Mouse (Mus musculus): ENCODE results near the gene Cyp51.

Cyp51 gene

DNA sequence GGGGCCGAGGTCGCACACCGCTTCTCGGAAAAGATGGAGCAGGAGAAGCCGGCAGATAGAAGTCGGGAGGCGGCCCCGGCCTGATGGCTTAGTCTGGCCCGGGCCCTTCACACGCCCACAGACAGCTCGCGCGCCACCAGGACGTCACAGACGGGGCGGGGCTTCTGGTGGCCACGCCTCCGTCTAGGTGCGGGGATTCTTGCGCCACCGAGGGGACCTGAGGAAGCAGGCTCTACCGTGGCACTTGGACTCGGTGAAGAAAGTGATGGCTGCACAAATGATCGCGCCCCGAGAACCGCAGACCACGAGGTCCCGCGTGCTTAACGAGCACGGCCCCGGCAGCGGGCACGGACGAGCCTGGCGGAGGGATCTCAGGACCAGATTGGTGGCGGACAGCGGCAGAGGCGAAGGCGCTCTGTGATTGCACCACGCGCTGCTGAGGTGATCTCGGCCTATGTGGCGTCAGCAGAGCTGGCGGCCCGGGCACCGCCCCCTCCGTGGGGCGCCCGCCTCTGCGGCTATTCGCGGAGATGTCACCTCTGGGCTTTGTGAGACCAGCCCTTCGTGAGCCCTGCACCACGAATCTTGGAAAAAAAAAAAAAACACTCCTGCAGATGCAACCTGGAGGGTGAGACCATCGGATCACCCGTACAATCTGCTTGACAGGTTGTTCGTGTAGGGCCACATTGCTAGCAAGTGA is at the start of gene Cyp51:
Gene Cyp51 (minus strand): TSS at position 406 of the 700 bp plus-strand sequence.
- in situ Hi-C loops (cut with MboI; ENCODE audit: unreplicated experiment in 2 of 2), result loop anchor here (5.0 to 10.0 kb wide), 4 partner anchors 83 to 460 kb away; partner anchors contain the start of gene Mterf1a (in 1 of the 2)

DNA sequence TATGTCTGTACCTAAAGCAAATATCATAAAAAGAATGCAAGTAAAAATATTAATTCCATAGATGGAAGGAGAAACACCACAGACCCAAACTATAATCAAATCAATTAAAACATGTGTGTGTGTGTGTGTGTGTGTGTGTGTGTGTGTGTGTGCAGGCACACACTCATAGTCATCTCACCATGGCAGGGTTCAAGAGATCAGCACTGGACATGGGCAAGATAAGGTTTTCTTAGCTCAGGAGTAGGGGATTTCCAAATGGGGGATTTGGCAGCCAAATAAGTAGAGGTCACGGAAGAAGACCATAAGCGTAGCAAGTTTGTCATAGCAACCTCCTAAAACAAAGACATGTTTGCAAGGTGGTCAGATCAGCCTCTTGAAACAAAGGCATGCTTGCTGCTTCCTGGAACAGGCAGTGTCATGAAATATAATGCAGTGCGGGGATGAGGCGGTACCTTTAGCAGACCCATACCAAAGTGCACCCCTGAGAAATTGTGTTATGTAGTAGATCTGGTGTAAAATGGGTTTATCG is 8.1 kb upstream of the Cyp51 start:
- in situ Hi-C loops (cut with MboI; ENCODE audit: unreplicated experiment in 2 of 2), result no loop called here

DNA sequence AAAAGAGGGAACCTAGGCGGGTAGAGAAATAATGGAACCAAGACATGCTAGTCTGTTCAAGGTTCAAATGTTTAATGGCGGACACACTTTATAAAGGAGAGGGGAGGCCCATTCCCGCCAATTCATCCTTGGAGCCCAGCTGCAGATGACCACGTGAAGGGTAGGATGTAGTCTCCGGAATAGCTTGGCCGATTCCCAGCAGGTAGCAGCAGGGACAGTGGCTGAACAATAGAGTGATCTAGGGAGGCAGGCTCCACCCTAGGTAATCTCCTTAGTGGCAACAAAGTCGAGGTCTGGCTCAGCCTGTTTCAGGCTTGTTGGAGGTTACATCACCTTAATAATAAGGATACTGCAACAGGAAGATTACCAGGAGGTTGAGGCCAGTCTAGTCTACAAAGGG is 2.5 kb upstream of the Cyp51 start:
- in situ Hi-C loops (cut with MboI; ENCODE audit: unreplicated experiment in 2 of 2), result loop anchor here (5.0 to 10.0 kb wide), 2 partner anchors 80 to 462 kb away; no protein-coding TSS in a partner anchor

DNA sequence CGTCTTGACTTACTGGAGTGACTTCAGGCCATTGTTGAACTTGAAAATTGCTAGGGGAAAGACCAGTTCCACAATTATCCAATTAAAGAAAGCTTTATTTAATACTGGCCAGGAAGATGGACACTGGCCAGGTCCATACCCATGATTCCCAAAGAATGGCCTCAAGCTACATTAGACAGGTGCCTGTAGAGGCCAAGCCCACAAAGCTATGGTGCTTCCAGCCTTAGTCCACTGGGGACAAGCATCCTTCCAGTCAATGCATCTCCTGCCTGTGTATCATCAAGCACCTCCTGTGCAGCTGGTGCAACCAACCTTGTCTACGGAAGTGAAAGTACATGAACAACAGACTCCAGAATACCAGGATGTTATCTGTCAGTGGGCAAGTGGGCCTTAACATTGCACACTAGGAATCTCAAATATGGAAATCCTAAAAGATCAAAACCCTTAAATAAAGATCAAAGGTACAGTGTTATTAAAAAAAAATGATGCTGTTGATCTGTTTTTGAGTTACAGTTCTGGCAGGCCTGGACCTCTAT is 1.2 kb upstream of the Cyp51 start:
- in situ Hi-C loops (cut with MboI; ENCODE audit: unreplicated experiment in 2 of 2), result loop anchor here (5.0 to 10.0 kb wide), 2 partner anchors 82 to 461 kb away; no protein-coding TSS in a partner anchor

DNA sequence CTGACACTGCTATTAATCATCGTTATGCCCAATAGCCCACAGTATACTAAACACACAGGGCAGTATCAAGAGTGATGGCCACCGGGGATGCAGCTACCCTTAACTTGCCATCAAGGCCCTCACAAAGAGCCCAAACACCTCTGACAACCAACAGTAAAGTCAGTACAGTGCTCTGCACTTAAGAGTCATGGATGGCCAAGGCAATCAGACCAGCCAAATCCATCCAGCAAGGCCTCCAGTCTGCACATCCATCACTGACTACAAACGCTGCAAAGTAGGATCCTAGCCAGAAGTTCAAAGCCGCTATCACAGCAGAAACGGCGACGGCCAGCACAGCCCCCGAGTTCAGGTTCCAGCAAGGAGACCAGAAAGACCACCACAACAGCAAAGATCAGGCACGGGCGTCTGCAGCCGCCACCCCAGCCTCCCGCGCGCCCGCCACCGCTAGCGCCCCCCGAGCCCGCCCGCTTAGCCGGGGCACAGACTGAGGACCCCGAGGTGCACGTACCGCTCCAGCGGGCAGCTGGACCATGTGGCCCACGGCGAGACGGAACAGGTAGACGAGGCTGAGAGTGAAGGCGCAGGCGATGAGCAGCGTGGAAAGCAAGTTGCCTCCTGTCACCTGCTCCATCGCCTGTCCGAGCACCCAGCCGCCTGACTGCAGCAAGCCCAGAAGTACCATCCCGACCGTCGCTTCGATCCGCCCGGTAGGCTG is 763 bp downstream of the Cyp51 start:
- in situ Hi-C loops (cut with MboI; ENCODE audit: unreplicated experiment in 2 of 2), result loop anchor here (5.0 to 10.0 kb wide), 4 partner anchors 84 to 459 kb away; partner anchors contain the start of gene Mterf1a (in 1 of the 2)

DNA sequence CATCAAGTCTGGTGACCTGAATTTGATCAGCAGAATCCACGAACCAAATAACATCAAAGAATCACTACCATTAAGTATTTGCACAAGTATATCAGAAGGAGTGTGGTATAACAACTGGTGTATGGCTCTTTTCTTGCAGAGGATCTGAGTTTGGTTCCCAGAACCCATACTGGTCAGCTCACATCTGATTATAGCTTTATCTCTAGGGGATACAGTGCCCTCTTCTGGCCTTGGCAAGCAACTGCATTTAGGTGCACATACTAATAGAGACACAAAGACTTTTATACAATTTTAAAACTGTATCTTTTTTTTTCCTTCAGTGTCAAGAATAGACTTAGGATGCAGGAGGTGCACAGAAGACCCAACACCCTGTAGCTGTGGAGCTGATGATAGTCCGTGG is 2.8 kb downstream of the Cyp51 start:
- in situ Hi-C loops (cut with MboI; ENCODE audit: unreplicated experiment in 2 of 2), result loop anchor here (5.0 to 10.0 kb wide), 4 partner anchors 86 to 457 kb away; partner anchors contain the start of gene Mterf1a (in 1 of the 2)

DNA sequence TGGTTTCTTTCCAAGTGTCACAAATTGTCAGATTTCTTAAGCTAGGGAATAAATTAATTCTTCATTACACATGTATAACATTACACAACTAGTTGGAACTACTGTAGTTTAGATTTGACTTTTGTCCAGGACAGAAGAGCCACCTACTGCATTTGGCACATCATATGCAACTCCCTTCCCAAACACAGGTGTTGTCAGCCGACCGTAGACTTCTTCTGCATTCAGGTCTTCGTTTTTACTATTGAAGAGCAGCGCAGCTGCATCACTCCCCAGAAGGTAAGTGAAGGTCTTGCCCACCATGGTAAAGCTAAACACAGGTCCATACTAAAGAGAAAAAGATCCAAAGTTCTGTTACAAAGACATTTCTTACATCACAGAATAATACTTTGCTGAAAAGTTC is 3.5 kb downstream of the Cyp51 start:
- in situ Hi-C loops (cut with MboI; ENCODE audit: unreplicated experiment in 2 of 2), result loop anchor here (5.0 to 10.0 kb wide), 4 partner anchors 86 to 456 kb away; partner anchors contain the start of gene Mterf1a (in 1 of the 2)

DNA sequence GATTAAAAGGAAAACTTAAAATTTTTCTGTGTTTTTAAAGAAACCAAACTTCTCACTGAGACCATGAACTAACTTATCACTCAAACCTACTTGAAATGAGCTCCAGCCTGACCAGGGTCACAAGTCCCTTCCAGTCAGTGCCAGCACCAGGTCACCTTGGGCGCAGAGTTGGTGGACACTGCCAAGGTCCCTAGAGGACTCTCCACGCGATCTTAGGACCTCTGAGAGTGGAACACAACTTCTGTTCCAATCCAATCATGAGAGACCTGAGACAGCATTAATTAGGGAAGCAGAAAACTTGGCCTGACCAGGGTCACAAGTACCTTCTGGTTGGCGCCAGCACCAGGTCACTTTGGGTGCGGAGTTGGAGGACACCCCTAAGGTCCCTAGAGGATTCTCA is 10.1 kb downstream of the Cyp51 start:
- in situ Hi-C loops (cut with MboI; ENCODE audit: unreplicated experiment in 2 of 2), result loop anchor here in 1 of 2 experiments (10.0 kb wide), 1 partner anchor 200 kb away; the partner anchor contains the start of gene Mterf1a

DNA sequence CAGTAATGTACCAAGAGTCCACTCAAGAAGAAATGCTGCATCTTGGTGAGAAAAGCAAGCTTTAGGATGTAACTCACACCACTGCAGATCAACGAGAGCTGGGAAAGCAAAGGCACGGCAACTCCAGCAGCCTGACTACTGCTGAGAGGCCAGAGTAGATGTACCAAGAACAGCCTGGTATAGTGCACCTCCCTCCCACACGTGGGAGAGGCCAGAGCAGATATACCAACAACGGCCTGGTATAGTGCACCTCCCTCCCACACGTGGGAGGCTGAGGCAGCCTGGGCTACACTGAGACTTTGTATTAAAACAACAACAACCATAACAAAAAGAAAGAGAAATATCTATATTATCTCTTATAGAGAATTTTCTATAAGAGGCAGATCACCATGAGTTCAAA is 16.4 kb downstream of the Cyp51 start:
- in situ Hi-C loops (cut with MboI; ENCODE audit: unreplicated experiment in 2 of 2), result no loop called here

DNA sequence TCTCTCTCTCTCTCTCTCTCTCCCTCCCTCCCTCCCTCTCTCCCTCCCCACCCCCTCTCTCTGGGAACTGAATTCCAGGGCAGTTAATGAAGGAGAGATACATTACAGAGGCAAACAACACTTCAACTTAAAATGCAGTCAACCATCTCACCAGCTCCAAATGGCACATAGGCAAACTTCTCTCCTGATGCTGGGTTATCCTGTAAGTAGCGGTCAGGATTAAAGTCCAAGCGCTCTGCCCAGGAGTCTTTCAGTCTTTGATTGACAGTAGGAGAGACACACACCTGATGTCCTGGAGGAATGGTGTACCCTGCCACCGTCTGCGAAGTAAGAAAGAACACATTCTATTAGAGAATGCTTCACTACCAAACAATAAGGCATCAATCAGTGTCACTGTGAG is 18.2 kb downstream of the Cyp51 start:
- in situ Hi-C loops (cut with MboI; ENCODE audit: unreplicated experiment in 2 of 2), result no loop called here

DNA sequence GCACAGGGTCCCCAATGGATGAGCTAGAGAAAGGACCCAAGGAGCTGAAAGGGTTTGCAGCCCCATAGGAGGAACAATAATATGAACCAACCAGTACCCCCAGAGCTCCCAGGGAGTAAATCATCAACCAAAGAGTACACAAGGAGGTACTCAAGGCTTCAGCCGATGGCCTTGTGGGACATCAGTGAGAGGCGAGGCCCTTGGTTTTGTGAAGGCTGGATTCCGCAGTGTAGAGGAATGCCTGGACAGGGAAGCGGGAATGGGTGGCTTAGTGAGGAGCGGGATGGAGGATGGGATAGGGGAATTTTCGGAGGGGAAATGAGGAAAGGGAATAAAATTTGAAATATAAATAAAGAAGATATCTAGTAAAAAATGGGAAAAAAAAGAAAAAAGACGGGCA is 19.6 kb downstream of the Cyp51 start:
- in situ Hi-C loops (cut with MboI; ENCODE audit: unreplicated experiment in 2 of 2), result no loop called here

DNA sequence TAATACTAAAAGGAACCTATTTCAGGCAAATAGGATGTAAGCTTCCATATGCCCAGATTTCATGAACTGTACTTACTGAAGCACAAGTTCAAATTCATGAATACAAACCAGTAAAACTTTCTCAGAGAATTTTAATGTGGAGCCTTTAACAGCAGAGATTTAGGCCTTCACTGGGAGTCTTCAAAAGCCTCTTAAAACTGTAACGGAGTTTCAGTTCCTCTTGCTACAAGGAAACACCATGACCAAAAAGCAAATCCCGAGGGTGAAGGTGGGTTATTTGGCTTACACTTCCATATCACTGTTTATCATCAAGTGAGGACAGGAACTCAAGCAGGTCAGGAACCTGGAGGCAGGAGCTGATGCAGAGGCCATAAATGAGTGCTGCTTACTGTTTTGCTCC is 23.0 kb downstream of the Cyp51 start:
- in situ Hi-C loops (cut with MboI; ENCODE audit: unreplicated experiment in 2 of 2), result no loop called here

DNA sequence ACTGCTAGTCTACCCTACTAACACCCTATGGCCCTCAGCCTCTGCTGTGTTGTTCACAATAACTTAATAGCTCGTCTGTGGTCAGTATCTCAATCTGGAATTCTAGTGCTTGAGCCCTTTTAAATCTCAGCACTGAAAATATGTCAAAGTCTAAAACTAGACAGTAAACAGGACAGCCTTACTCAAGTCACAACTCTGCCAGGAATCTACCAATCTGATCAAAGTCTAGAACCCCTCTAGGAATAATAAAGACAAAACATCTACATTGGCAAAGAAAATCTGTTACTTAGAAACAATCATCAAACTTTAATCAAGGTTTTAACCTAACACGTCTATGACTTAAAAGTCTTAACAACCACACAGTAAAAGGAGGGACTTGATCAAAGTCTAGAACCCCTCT is 23.7 kb downstream of the Cyp51 start:
- in situ Hi-C loops (cut with MboI; ENCODE audit: unreplicated experiment in 2 of 2), result no loop called here

DNA sequence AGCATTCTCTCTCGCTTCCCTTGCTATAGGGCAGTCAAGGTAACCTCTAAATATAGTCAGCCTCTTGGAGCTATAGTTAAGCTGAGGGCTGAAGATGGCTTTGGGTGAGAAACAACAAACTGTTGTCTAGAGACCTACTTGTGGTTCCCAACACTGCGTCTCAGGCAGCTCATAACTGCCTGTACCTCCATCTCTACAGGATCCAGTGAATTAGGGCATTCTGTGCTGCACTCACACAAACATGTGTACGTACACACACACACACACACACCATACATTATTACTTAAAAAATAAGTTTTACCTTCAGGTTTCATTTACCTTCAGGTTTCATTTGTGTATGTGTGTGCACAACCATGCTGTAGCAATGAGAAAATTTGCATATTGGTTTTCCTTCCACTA is 25.5 kb downstream of the Cyp51 start:
- in situ Hi-C loops (cut with MboI; ENCODE audit: unreplicated experiment in 2 of 2), result no loop called here

DNA sequence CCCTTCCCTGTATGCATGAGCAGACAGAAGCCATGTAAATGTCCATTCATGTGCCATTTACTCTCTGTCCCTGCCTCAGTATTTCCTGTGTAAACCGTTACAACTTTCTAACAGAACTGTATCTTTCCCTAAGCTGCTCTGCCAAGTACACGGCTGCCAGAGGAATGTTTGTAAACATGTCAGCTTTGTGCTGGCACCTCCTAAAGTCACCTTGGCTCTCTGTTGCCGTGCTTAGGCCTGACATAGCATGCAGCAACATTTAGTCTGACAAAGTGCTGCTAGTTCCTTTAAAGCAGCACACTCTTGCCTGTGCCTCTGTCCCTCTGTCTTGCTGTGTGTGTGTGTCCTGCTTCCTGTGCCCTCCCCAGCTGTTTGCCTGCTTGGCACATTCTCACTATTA is 37.3 kb downstream of the Cyp51 start:
- in situ Hi-C loops (cut with MboI; ENCODE audit: unreplicated experiment in 2 of 2), result loop anchor here (10.0 to 25.0 kb wide), 2 partner anchors 232 to 430 kb away; no protein-coding TSS in a partner anchor

DNA sequence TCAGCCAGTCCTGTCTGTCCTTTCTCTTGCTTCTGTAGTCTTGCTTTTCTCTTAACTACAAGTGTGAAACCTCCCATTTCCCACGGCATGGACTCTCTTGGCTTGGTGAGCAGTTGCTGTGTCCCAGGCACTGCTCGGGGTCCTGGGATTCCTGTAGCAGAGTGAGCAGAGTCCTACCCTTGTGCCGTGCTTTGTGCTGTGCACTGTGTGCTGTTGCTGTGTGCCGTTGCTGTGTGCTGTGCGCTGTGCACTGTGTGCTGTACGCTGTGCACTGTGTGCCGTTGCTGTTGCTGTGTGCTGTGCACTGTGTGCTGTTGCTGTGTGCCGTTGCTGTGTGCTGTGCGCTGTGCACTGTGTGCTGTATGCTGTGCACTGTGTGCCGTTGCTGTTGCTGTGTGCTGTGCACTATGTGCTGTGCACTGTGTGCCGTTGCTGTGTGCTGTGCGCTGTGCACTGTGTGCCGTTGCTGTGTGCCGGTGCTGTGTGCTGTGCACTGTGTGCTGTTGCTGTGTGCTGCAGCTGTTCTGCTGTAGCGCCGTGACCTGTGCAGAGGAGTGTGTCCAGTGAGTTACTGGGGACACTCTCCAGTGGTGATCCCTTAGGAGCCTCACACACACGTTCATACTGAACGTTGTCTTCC is 38.0 kb downstream of the Cyp51 start:
- in situ Hi-C loops (cut with MboI; ENCODE audit: unreplicated experiment in 2 of 2), result loop anchor here (10.0 to 25.0 kb wide), 2 partner anchors 232 to 429 kb away; no protein-coding TSS in a partner anchor

DNA sequence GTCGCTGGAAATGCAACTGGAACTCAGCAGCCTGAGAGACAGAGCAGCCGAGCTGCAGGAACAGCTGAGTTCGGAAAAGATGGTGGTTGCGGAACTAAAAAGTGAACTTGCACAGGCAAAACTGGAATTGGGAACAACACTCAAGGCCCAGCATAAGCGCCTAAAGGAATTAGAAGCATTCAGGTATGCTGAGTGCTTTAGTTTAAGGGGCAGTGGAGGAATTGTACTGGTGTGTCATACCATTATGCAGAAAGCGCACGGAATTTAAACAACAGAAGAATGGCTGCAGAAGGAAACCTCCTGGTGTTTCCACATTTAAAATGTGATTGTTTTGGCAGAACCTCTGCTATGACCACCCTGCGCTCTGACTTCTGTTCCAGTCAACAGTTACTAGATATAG is 44.2 kb downstream of the Cyp51 start:
- in situ Hi-C loops (cut with MboI; ENCODE audit: unreplicated experiment in 2 of 2), result loop anchor here (10.0 to 25.0 kb wide), 2 partner anchors 226 to 423 kb away; no protein-coding TSS in a partner anchor

DNA sequence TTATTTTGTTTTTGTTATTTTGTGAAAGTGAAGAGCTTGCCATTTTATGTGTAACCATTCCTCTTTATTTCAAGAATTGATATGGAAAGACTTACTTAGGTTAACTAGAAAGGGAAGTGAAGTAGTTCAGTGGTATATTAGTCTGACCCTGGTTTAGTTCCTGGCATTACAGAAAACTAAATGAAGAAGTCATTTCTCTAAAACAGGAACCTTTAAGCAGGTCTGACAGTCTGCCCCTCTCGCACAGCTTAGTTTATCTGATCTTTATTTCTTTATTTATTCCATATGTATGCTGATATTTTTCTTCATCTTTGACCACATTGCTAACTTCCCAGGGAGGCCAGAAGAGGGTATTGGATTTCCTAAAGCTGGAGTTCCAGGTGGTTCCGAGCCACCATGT is 63.6 kb downstream of the Cyp51 start:
- in situ Hi-C loops (cut with MboI; ENCODE audit: unreplicated experiment in 2 of 2), result no loop called here

DNA sequence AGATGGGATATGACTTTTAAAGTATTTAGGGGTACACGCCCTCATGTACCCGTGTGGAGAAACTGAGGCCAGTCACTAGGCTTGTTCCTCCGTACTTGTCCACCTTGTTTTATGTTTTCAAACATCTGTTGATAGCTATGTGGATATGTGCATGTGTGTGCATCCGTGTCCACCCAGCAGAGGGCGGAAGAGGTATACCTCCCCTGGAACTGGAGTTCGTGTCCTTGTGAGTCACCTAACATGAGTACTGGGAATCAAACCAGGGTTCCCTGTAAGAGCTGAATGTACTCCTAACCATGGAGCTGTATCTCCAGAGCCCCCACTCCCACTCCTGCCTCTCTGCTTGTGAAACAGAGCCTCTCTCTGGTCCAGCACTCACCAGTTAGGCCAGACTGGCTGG is 64.2 kb downstream of the Cyp51 start:
- in situ Hi-C loops (cut with MboI; ENCODE audit: unreplicated experiment in 2 of 2), result no loop called here

DNA sequence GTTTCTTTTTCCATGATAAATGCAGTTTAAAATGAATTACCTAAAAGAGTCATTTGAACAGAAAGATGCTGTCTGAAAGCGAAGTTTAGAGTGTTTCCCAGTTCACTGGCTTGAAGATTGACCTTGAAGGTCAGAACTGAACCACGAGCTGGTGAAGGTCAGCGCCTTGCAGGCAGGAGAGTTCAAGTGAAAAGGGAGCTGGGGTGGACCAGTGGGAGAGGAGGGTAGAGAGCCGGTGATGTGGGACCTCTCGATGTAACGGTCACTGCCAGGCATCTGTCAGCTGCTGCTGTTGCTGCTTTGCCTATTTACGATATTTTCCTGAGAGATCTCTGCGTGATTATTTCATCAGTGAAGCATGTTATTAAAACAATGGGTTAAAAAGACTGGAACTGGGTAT is 65.2 kb downstream of the Cyp51 start:
- in situ Hi-C loops (cut with MboI; ENCODE audit: unreplicated experiment in 2 of 2), result no loop called here
